Mouse (Mus musculus): ENCODE data around the gene Fas. TPM values are rescaled to one million over a fixed set of nuclear protein-coding genes. Genes with fewer than 3 reads are reported as not detected.
A peak's percentile ranks its signal among the peaks of the same experiment; 100 is the strongest.

The Fas gene
- total RNA-seq, 2 experiments from 2014 or later: 29.8 to 37.5 TPM

- no peak for ATAC-seq (ENCODE audit: poor library complexity, severe bottlenecking)
Measured at GRCm38 (mm10) chr19:34278078-34278477, 12.4 kb upstream of the Fas start.

DNA sequence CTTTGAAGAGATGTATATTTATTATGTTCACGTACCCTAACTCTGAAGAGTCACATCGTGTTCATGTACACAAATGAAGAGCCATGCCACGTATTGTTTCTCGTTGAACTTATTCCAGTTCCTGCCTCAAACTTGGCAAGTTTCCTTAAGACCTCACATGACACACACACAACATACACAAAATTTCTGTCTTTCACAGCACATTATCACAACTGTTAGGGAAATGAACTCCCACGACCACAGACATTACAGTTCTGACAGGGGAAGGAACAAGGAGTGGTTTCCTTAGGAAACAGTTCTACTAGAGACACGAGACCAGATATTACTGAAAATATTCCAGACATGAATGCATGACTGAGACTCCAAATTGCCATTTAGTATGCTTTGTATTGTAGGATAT is 6.9 kb upstream of the Fas start:
- ATAC-seq (ENCODE audit: poor library complexity, severe bottlenecking): no peak

- peak; percentile 72 for ATAC-seq (ENCODE audit: poor library complexity, severe bottlenecking)
Measured at GRCm38 (mm10) chr19:34284383-34284782, 6.1 kb upstream of the Fas start.

DNA sequence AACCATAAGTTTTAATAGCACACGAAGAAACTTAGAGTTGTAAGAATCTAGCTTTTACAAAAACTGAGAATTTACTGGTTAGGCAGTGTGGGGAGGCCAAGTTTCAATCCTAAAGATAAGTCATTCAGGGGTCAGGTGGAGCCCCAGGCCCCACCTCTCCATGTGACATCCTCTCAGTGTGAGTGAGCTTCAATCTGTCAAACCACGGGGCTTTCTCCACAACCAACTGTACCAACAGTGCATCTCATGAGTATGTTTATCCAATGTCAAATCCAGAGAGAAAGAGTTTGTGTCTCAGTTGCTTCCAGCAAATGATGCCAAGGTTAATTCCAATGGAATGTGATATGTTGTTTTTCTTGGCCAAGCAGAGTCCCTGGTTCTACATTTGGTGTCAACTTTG is 5.6 kb upstream of the Fas start:
- ATAC-seq (ENCODE audit: poor library complexity, severe bottlenecking): no peak

GRCm38 (mm10) chr19:34287221-34287620 is 3.2 kb upstream of the Fas start:
- ATAC-seq (ENCODE audit: poor library complexity, severe bottlenecking): no peak

DNA sequence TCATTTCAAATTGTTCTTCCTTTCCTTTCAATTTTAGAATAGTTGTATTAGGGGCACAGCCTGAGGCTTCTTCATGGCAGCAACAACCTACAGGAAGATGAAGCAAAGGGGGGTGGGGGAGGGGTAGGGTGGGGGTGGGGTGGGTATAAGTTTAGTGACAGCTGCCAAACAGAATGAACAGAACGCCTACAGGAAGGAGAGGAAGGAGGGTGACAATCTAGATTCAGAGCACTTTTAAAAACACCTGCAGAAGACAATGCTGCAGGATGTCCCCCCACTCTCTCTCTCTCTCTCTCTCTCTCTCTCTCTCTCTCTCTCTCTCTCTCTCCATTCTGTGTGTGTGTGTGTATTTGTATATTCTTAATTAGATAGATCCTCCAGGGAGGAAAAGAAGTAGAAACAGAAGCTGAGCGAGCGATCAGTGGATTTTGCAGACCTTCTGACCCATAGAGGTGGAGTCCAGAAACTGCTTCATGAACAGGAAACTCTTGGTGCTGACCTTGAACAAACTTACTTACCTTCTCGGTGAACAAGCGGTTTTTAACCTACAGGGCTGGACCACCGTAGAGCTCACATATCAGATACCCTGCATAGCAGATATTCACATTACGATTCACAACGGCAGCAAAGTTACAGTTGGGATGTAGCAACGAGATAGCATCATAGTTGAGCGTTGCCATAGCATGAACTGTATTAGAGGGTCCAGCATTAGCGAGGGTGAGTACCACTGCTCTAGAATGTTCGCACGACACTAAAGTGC is 2.6 kb upstream of the Fas start:
- no peak for ATAC-seq (ENCODE audit: poor library complexity, severe bottlenecking)

DNA sequence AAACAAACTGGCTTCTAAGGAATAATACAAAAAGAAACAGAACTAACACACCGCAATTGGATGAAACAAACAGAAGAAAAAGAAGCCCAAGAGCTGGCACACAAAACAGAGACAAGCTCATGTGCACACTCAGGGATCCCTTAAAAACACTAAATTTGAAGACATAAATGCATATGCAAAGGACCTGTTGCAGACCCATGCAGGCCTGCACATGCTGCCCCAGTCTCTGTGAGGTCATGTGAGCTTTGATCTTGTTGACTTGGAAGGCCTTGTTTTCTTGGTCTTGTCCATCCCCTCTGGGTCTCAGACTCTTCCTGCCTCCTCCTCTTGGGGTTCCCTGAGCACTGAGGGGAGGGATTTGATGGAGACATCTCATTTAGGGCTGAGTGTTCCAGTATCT is 1.8 kb upstream of the Fas start:
- ATAC-seq (ENCODE audit: poor library complexity, severe bottlenecking): no peak

GRCm38 (mm10) chr19:34290872-34291341 is 441 bp downstream of the Fas start:
- ATAC-seq (ENCODE audit: poor library complexity, severe bottlenecking): peak; percentile 20; the same call in 1 of the 2 replicates

DNA sequence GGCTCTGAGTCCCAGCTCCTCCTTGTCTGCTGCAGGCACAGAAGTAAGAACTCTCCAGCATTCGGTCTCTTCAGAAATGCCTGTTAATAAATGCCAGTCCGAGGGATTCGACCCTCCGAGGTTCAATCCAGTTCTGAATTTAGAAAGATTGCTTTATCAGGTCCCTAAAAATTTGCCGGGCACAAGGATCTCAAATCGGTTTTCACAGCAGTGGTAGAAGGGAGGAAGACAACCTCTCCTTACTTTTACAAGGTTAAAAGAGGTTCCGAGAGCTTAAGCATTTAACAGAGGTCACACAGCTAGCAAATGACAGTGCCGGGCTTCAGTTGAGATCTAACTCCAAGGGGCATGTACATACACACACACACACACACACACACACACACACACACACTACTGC is 913 bp downstream of the Fas start:
- ATAC-seq (ENCODE audit: poor library complexity, severe bottlenecking): no peak

DNA sequence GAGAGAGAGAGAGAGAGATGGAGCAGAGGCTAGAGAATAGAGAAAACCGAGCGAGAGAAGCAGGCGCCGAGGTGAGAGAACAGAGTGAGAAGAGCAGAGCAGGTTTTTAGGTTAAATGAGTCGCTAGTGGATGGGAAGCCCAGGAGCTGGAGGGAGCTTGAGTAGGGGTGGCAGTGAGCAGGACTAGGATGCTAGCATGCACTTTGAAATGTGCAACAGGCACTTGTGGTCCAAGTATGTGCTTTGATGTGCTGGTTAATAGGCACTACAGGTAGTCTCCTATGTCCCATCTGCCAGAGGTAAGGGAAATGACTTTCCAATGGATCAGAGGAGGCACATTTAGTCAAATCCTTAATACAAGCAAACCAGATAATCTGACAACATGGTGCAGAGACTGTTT is 1.5 kb downstream of the Fas start:
- no peak for ATAC-seq (ENCODE audit: poor library complexity, severe bottlenecking)

GRCm38 (mm10) chr19:34292701-34293100 is 2.2 kb downstream of the Fas start:
- ATAC-seq (ENCODE audit: poor library complexity, severe bottlenecking): no peak

DNA sequence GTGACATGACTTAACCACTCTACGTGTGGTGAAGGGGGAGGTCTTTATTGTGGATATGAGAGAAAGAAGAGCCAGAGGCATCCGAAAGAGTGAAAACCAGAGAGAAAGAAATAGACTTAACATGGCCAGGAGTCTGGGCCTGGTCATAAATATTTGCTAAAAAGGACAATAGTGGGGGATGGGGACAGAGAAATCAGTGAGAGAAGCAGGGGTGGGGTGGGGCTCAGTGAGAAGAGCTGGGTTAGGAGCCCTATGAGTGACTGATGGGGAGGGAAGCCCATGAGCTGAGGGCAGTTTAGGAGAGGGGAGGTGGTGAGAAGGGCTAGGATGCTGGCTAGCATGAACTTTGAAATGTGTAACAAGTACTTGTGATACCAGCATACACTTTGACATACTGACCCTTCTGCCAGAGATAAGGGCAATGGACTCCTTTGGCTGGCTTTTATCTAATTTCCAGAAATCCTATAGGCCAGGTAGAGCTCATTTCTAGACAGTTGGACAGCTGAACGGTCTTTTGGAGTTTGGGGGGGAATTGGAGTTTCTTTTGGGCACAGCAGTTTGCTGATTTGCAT is 3.0 kb downstream of the Fas start:
- ATAC-seq (ENCODE audit: poor library complexity, severe bottlenecking): no peak

GRCm38 (mm10) chr19:34295442-34295841 is 5.0 kb downstream of the Fas start:
- ATAC-seq (ENCODE audit: poor library complexity, severe bottlenecking): no peak

DNA sequence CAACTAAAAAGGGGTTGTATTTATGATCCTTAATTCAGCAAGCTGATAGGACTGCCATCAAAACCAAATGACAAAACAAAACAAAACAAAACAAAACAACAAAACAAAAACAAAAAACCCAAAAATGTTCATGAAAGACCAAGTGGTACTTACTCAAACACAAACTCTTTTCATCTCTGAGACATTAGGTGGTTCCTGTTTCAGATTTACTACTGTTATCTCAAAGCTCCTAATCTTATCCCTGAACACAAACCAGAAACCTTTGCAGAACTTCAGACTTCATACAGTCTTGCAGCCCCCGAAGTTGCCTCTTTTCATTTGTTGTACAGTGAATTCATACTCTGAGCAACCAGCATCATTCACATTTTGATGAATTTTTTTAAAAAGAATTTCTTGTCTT is 8.1 kb downstream of the Fas start:
- ATAC-seq (ENCODE audit: poor library complexity, severe bottlenecking): no peak

DNA sequence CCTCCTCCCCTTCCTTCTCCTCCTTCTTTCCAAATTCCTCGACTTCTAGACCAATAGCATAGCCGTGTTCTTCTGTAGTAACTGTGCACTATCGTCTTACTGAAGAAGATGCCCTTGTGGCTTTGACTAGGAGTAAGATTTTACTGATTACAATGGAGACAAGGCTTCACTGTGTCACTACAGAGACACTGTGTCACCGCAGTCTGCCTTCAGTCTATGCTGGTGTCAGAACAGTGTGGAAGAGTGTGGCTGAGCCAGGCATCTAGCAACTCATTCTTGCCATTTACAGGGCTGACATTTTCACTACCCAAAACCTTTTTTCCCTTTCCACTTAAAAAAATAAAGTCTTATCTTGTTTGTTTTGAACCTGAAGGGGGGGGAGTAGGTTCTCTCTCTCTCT is 8.8 kb downstream of the Fas start:
- no peak for ATAC-seq (ENCODE audit: poor library complexity, severe bottlenecking)

DNA sequence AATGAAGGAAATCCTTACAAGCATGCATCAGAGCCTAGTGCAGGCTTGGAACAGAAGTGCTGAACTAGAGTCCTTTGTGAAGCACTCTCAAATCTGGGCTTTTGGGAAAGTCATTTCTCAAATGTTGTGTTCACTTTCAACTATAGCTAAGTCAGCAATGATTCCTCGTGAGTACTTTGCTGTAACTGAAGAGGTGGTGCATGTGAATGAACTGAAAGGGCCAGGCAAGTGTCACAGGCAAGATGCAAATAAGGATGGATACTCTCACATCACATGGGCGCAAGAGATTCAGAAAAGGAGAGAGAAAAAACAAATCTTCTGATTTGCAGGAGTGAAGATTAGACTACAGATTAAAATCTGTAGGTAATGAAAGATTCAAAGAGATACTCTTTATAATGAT is 10.0 kb downstream of the Fas start:
- ATAC-seq (ENCODE audit: poor library complexity, severe bottlenecking): no peak

- no peak for ATAC-seq (ENCODE audit: poor library complexity, severe bottlenecking)
Measured at GRCm38 (mm10) chr19:34304917-34305316, 14.5 kb downstream of the Fas start.

DNA sequence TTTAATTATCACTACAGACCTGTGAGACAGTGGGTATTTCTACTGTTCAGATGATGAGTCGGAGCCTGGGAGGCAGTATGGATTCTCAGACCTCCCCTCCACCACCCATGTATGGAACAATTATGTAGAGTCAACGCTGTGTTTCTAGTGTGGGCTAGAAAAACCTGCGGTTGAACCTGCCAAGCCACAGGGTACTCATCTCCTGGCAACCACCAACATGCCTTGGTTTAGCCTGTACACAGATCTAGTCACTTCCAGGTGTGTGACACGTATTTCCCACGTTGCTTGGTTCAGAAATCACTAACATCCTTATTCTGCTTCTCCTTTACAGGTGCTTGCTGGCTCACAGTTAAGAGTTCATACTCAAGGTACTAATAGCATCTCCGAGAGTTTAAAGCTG is 16.3 kb downstream of the Fas start:
- no peak for ATAC-seq (ENCODE audit: poor library complexity, severe bottlenecking)

DNA sequence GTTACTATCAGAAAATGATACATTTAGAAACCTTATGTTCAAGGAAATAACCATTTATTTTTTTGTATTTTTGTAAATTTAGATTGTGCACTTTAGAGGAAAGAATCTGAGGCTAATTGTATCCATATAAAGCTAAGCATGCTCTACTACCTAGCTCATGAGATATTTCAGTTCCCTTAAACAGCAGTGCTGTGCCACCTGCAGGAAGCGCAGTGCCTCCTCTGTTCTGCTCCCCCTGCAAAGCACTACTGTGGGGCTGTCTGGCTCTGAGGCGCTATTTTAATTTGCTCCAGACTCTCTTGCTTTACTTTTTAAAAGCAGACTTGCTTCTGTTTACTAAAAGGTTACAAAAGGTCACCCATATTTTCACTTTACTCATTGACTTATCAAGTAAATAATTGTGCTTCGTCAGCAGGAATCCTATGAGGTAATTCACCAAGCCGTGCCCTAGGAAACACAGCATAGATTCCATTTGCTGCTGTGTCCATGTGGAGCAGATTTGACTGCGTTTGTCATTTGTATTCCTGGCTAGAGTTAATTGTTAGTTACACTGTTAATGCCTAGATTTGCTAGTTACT is 21.8 kb downstream of the Fas start:
- ATAC-seq (ENCODE audit: poor library complexity, severe bottlenecking): no peak

- ATAC-seq (ENCODE audit: poor library complexity, severe bottlenecking): no peak
Measured at GRCm38 (mm10) chr19:34328051-34328450, 37.6 kb downstream of the Fas start.

DNA sequence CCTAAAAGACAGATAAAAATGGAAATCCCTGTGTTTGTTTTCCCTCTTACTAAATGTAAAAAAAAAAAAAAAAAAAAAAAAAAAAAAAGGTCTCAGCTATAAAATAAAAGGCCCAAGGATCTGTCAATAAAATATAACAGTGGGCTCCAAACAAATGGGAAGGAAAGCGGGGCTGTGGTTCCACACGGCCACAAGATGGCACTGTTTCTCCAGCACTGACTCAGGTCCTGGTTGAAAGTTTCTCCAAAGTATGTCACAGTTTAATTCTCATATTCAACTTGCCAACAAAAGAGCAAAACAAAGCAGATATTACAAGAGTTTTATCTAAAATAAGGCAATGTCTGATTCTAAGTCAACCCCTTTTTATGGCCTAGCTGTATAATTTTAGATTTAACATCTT is 43.8 kb downstream of the Fas start:
- peak; percentile 91 for ATAC-seq (ENCODE audit: poor library complexity, severe bottlenecking)

- no peak for ATAC-seq (ENCODE audit: poor library complexity, severe bottlenecking)
Measured at GRCm38 (mm10) chr19:34344702-34345101, 54.2 kb downstream of the Fas start.

Data from megakaryocyte, adult 5-6 weeks (primary cell).